Mouse (Mus musculus) stomach, embryonic 14.5 days (tissue): ENCODE data around the gene Scube1. TPM values are rescaled to one million over a fixed set of nuclear protein-coding genes. Genes with fewer than 3 reads are reported as not detected.

Experiments
- ATAC-seq: fragments of 200-750 bp; cut with Nextera tagmentation; 2 replicates; pipeline ENCODE4 v1.8.0; 2017; ENCODE audit warnings: low read depth, moderate TSS enrichment; ENCODE audit not compliant: insufficient number of reproducible peaks, insufficient read depth, low FRiP score
- H3K27ac ChIP-seq: fragments of 300-500 bp; sonication (generic); 2 replicates; pipeline ENCODE4 v1.5.1; 2014; ENCODE audit warnings: mild to moderate bottlenecking, low read length, moderate library complexity, mixed read lengths
- H3K27me3 ChIP-seq: fragments of 300-500 bp; sonication (generic); 2 replicates; pipeline ENCODE4 v1.6.1; 2014; ENCODE audit warnings: low read length, control low read depth, mixed read lengths; ENCODE audit not compliant: control insufficient read depth, insufficient read depth
- H3K36me3 ChIP-seq: fragments of 300-500 bp; sonication (generic); 2 replicates; pipeline ENCODE4 v1.6.1; 2014; ENCODE audit warnings: mild to moderate bottlenecking, control low read depth, low read length, moderate library complexity, mixed read lengths; ENCODE audit not compliant: control insufficient read depth, insufficient read depth
- H3K4me1 ChIP-seq: fragments of 300-500 bp; sonication (generic); 2 replicates; pipeline ENCODE4 v1.6.1; 2014; ENCODE audit warnings: low read length, control low read depth, mixed read lengths; ENCODE audit not compliant: control insufficient read depth, insufficient read depth
- H3K4me2 ChIP-seq: fragments of 300-500 bp; sonication (generic); replicated peaks from 2 replicates; pipeline ENCODE4 v1.6.1; 2014; ENCODE audit warnings: low read depth, low read length, control low read depth
- H3K4me3 ChIP-seq: fragments of 300-500 bp; sonication (generic); 2 replicates; pipeline ENCODE4 v1.5.1; 2014; ENCODE audit warnings: low read depth, low read length, control low read depth
- H3K9ac ChIP-seq: fragments of 300-500 bp; sonication (generic); replicated peaks from 2 replicates; pipeline ENCODE4 v1.6.1; 2014; ENCODE audit warnings: low read depth, mild to moderate bottlenecking, control low read depth, low read length, moderate library complexity, mixed read lengths
- H3K9me3 ChIP-seq: fragments of 300-500 bp; sonication (generic); 2 replicates; pipeline ENCODE4 v1.6.1; 2016; ENCODE audit warnings: low read depth, low read length, control low read depth; ENCODE audit not compliant: control insufficient read depth
- WGBS: fragments of 180-500 bp; shearing (Covaris S2); extraction: QIAGEN DNeasy Blood & Tissue Kit; methylation state at CpG from one replicate; pipeline ENCODE4 v1.1.7; 2014; 5-methylcytosine and 5-hydroxymethylcytosine counted together
- polyA plus RNA-seq: library from polyadenylated mRNA; unstranded; fragments of >200 nt; fragmentation: Nextera tagmentation; extraction: Ambion mirVana; gene quantifications from 2 replicates; pipeline ENCODE4 v1.2.1, GENCODE M21; 2014

Scube1 gene
- polyA plus RNA-seq = 9.8 and 12.3 TPM in 2 replicates

DNA sequence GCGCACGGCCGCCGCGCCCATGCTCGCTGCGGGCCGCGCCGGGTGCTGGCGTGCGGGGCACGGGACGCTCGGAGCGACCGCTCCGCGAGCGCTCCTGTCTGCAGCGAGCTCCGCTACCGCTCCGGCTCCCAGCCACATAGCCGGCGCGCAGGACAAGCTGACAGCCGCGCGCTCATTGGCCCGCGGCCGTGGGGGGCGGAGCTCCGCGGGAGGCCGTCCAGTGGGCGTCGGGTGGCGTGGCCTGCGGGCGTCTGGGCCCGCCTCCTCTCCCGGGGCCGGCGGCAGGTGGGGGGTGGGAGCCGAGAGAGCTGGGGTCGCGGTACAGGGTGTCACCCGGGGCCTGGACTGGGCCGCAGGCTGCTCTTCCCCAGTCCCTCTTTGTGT lies at the start of gene Scube1:
TSS of gene Scube1 (minus strand) at position 136 of the 384 bp plus-strand sequence.
- Histone ChIP-seq H3K9me3 (no peaks in the 10 kb centered on the region), H3K4me3 (peak within 1 kb of the TSS; percentile 49), H3K4me1 (peaks cover 9% of the 10 kb centered on the region; the same call in 1 of the 2 replicates), H3K27ac (no peak within 1 kb of the TSS), H3K36me3 (no peaks in the 10 kb centered on the region), H3K9ac (peak within 1 kb of the TSS; percentile 33), H3K4me2 (peak within 1 kb of the TSS; percentile 91), H3K27me3 (peaks cover 7% of the 10 kb centered on the region)
- WGBS = under 1% methylated on average over 46 of the region's 51 CpGs
- ATAC-seq = peak; percentile 91

DNA sequence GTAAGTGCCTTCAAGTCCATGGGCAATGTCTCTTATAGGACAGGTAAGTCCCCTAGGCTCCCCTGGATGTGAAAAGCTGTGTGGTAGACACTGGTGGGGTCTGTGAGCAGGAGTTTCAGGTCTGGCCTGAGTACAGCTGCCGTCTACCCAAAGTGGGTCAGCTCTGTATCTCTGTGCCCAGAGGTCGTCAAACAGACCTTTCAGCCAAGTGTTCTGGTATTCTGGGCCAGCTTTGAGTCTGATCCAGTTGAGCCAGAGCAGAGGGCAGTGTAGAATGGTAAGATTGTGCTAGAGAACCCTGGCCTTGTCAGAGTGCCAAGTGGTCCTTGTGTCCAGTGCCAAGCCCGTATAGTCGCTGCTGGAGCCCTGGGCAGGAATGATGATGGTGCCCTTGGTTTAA lies 48.1 kb upstream of the Scube1 start:
- ATAC-seq = no peak
- whole genome bisulfite sequencing = 87% methylated on average over 4 of the region's 4 CpGs
- H3K9ac ChIP-seq = no peak overlapping the region
- no peak overlapping the region for H3K27ac ChIP-seq
- no peaks in the 10 kb centered on the region for H3K36me3 ChIP-seq
- no peak overlapping the region for H3K4me3 ChIP-seq
- no peaks in the 10 kb centered on the region for H3K9me3 ChIP-seq
- H3K4me1 ChIP-seq = no peaks in the 10 kb centered on the region
- no peak overlapping the region for H3K4me2 ChIP-seq
- H3K27me3 ChIP-seq = no peaks in the 10 kb centered on the region

DNA sequence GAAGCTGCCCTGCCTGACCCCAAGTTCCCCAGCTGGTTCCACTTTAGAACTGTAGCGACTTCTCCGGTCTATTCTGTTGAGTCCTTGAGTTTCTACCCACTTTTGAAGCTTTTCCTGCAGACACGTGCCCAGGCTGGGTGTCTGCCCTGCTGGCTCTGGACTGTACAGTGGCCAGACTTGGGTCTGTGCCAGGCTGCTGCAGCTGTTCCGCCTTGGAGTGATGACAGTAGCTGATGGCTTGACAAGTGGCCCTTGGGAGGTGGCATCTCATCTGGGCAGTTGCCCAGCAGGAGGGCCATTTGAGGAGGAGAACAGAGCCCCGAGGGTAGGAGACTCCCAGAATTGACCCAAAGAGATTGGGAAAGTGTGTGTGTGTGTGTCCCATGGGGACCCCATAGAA lies 47.6 kb upstream of the Scube1 start:
- ATAC-seq = no peak
- Histone ChIP-seq H3K27ac (no peak overlapping the region), H3K4me3 (no peak overlapping the region), H3K9ac (no peak overlapping the region), H3K4me1 (no peaks in the 10 kb centered on the region), H3K4me2 (no peak overlapping the region), H3K36me3 (no peaks in the 10 kb centered on the region), H3K27me3 (no peaks in the 10 kb centered on the region), H3K9me3 (no peaks in the 10 kb centered on the region)
- WGBS = 69% methylated on average over 5 of the region's 5 CpGs

DNA sequence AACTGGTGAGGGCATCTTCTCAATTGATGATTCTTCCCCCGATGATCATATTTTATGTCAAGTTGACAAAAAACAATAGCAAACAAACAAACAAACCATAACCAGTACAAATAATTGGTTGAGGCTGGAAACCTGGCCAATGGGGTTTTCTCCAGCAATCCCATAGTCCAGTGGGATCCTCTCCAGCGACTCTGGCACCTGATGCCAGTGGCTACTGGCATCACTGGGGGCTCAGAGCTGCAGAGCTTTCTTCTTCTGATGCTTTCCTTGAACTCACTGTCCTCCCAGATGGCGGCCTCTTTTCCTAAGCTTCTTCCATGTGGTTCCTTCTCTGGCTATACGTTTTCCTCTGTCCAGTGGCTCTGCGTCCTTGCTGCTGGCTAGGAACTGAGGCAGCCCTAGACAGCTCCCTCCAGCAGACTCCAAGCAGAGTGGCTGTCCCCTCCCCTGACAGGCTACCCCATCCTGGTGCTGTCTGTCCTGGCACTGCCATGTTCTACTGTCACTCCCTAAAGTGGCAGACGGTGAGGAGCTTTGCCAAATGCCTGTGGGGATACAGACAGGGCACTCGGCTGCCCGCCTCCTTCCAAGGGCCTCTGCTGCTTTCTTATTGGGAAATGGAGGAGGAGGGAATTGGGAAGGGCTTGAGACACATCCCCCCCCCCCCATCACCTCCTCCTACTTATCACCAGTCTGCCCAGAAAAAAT lies 46.7 kb upstream of the Scube1 start:
- H3K4me2 ChIP-seq = no peak overlapping the region
- H3K36me3 ChIP-seq = no peaks in the 10 kb centered on the region
- H3K27me3 ChIP-seq = no peaks in the 10 kb centered on the region
- H3K4me3 ChIP-seq = no peak overlapping the region
- no peaks in the 10 kb centered on the region for H3K4me1 ChIP-seq
- 75% methylated on average over 8 of the region's 8 CpGs for WGBS
- no peak overlapping the region for H3K27ac ChIP-seq
- H3K9me3 ChIP-seq = no peaks in the 10 kb centered on the region
- no peak overlapping the region for H3K9ac ChIP-seq
- no peak for ATAC-seq

DNA sequence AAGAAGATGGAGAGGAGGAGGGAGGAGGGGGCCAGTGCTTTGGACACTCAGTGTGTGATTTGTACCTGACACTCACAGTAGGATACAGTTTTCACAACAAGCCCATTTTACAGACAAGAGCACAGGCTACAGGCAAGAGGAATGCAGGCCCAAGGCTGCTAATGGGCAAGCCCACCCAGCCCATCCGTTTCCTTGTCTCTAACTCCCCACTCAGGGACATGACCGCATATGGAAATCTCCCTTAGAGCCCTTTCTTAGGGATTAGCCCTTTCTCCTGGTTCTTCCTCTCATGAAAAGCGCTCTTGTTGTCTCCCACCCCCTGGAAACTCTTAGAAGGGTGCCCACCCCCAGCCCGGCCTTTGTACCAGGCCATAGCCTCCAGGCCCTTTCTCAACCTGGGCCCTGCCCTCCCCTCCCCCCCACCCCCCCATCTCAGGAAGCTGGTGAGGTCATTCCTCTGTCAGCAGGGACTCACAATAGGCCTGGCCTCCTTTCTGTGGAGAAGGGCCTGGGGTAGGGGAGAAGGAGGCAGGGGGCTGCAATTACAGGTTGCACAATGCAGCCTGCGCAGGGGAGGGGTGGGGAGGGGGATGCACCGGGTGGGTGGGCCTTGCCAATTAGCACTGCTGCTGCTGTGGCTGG lies 40.7 kb upstream of the Scube1 start:
- Histone ChIP-seq H3K4me3 (no peak overlapping the region), H3K4me2 (no peak overlapping the region), H3K36me3 (no peaks in the 10 kb centered on the region), H3K27ac (no peak overlapping the region), H3K9ac (no peak overlapping the region), H3K4me1 (no peaks in the 10 kb centered on the region), H3K9me3 (no peaks in the 10 kb centered on the region), H3K27me3 (no peaks in the 10 kb centered on the region)
- ATAC-seq = 0 out of 2 replicates have a peak, but pooled peaks have one; percentile 18
- WGBS = 34% methylated on average over 6 of the region's 6 CpGs

DNA sequence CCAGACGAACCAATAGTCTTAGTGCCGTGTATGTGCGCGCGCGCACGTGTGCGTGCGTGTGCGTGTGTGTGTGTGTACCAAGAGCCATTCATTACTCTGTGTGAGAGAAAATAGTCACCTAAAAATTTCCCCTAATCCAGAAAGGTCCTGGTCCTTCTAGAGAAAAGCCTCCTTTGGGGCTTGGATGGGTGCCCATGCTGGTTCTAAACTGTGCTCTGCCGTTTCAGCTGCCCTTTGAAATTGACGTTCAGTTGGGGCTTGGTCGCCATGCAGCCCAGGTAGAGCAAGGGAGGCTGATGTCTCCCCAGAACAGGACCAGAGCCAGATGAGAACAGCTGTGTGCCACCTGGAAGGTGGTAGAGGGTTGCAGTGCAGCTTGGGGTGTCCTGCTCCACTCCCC lies 36.7 kb upstream of the Scube1 start:
- Histone ChIP-seq H3K4me1 (no peaks in the 10 kb centered on the region), H3K36me3 (no peaks in the 10 kb centered on the region), H3K9me3 (no peaks in the 10 kb centered on the region), H3K9ac (no peak overlapping the region), H3K27ac (no peak overlapping the region), H3K27me3 (no peaks in the 10 kb centered on the region), H3K4me3 (no peak overlapping the region), H3K4me2 (no peak overlapping the region)
- 87% methylated on average over 13 of the region's 13 CpGs for WGBS
- no peak for ATAC-seq

DNA sequence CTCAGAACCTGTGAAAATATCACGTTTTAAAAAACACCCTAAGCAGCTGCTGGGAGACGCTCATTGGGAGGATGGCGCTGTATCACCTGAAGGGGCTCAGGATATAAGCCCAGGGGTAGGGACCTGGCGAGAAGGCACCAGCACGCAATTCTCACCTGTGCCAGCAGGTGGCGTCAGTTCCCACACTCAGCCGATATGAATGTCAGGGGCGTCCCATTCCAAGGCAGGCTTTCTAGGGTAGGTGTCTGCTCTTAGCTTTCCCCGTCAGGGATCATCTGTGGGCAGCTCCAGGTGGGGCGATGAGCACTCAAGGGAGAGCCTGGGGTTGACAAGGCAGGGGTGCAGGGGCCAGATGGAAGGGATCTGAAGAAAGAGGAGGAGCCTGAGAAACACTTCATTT lies 35.9 kb upstream of the Scube1 start:
- no peaks in the 10 kb centered on the region for H3K9me3 ChIP-seq
- H3K27me3 ChIP-seq = no peaks in the 10 kb centered on the region
- 8% methylated on average over 10 of the region's 10 CpGs for WGBS
- no peak overlapping the region for H3K4me3 ChIP-seq
- no peak overlapping the region for H3K9ac ChIP-seq
- H3K27ac ChIP-seq = no peak overlapping the region
- no peak overlapping the region for H3K4me2 ChIP-seq
- no peaks in the 10 kb centered on the region for H3K4me1 ChIP-seq
- ATAC-seq = no peak
- no peaks in the 10 kb centered on the region for H3K36me3 ChIP-seq

DNA sequence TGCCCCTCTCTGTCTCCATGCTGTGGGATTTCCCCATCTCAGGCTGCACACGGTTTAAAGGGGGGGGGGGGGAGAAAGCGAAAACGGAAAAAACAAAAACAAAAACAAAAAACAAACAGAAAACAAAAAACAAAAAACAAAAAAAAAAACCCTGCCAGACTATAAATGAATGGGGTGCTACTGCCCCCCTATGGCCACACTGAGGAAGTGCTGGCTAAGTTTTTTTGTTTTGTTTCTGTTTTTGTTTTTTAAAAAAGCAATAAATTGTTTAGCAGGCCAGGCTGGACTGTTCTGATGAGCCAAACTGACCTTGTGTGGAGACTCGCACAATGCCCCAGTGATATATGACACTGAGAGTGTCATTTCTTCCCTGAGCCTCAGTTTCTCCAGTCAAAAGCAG lies 34.1 kb upstream of the Scube1 start:
- no peaks in the 10 kb centered on the region for H3K27me3 ChIP-seq
- 12% methylated on average over 4 of the region's 4 CpGs for WGBS
- no peak overlapping the region for H3K9ac ChIP-seq
- H3K4me1 ChIP-seq = no peaks in the 10 kb centered on the region
- no peaks in the 10 kb centered on the region for H3K9me3 ChIP-seq
- H3K36me3 ChIP-seq = no peaks in the 10 kb centered on the region
- H3K27ac ChIP-seq = no peak overlapping the region
- no peak overlapping the region for H3K4me3 ChIP-seq
- H3K4me2 ChIP-seq = no peak overlapping the region
- ATAC-seq = no peak
